Mouse (Mus musculus) lung, postnatal 4 days (tissue): ENCODE data around the gene Pik3r2.

Experiments used
- DNase-seq, 2 experiments: peaks; one replicate each; pipeline ENCODE4 v3.0.0; 2021

Gene Pik3r2

GRCm38 (mm10) chr8:70772075-70772474 lies 4.4 kb downstream of the Pik3r2 start:
- no peak for DNase-seq

DNA sequence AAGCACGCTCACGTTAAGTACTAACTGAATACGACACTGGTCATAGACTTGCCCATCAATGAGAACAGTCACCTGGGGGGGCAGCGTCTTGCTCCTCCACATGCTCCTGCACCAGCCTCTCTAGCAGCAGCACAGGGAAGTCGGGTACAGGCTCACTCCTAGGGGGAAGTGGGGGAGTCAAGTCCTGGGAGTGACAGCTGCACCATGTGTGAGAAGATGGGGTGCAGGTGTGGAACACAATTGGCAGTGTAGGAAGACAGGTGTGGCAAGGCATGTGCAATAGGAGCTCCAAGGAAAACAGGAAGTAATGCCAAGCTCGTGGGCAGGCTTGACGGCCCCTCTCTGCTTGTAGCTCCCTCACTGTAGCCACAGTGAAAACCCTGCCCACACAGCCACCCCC lies 5.3 kb downstream of the Pik3r2 start:
- DNase-seq = no peak

DNA sequence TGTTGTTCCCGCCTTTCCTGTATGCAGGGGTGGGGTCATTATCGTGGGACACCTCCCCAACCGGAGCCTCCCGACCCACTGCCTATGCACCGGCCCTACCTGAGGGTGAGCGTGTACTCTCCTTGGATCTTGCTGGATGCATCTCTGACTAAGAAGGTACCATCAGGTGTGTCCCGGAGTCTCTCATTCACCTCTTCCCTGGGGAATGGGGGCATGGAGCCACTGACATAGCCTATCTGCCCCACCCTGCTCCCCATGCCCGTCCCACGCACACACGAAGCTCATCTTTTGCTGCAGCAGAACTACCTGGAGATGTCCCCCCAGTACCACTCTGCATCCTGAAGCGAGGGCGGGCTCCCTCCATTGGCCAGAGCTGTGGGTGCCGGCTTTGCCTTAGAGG lies 5.8 kb downstream of the Pik3r2 start:
- no peak for DNase-seq

GRCm38 (mm10) chr8:70769858-70770257 lies 6.7 kb downstream of the Pik3r2 start:
- DNase-seq = no peak

DNA sequence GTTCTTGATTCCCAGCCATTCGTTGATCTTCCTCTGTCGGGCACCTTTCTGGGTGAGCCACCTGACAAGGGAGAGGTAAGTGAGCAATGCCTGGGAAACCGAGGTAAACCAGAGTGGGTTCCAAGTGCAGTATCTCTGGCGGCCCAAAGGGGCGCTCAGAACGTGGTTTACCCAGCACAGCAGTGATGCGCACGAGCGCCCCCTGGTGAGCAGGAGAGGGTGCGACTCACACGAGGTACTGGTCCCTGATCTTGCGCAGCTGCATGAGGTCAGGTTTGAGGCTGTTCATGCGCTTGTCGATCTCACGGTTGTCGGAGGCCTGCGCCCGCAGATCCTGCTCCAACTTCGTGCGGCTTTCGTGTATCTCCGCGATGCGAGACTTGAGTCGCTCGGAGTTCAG lies 7.2 kb downstream of the Pik3r2 start:
- peak; percentile 93 to 97 for DNase-seq

GRCm38 (mm10) chr8:70768956-70769355 lies 7.6 kb downstream of the Pik3r2 start:
- peak; percentile 61 to 62 for DNase-seq

- peak; percentile 60 to 72 for DNase-seq
Measured at GRCm38 (mm10) chr8:70768231-70768776, 8.2 kb downstream of the Pik3r2 start.

DNA sequence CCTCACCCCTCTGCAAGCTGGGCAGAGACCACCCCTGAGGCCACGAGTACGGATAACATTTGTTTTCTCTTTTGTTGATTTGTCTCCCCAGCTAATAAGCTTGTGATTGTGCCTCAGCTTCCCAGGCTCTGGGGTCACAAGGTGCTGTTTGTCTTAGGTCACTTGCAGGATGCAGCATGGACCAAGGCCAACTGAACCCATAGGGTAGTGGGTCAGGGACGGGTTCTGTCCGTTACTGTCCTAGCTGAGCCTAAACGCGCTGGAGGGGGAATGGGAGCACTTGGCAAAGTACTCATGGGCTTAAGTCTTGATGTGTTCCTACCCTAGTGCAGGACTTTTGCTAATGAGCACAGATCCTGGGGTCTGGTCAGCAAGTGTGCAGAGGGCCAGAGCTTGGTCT lies 9.0 kb downstream of the Pik3r2 start:
- DNase-seq = no peak

DNA sequence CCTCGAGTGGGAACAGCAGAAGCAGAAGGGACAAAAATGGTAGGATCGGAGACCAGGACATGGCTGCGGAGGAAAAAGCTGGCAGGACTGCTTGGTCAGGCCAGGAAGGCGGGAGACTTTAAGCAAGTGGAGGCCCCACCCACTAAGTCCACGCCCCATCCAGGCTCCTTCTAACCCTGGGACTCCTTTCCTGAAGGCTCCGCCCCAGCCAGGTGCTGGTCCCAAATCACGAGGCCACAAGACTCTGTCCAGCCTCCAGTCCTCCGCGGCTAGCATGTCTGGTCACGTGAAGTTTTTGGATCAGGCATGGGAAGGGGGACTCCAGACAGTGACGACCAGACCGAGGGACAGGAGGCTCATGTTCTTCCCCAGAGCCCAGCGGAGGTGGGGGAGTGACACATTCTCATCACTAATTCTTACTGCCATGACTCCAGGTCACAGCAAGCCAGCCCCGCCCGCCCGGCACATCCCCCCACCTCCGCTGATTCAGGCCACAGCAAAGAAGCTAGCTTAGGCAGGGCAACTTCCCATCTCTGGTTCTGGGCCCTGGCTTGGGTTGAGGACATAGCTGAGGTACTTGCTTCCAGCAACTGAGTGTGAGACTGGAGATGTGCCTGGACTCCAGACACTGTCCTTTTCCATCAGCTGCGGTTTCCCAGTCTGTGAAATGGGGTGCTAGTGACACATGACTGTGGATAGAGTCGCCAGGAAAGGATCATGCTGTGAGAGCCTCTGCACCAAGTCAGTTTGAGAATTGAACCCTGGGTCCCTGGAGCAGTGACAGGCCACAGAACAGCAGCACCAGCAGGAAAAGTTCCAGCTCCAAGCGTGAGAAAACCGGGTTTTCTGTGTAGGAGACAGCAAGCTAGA lies 9.7 kb downstream of the Pik3r2 start:
- DNase-seq = peak; percentile 86 to 90

DNA sequence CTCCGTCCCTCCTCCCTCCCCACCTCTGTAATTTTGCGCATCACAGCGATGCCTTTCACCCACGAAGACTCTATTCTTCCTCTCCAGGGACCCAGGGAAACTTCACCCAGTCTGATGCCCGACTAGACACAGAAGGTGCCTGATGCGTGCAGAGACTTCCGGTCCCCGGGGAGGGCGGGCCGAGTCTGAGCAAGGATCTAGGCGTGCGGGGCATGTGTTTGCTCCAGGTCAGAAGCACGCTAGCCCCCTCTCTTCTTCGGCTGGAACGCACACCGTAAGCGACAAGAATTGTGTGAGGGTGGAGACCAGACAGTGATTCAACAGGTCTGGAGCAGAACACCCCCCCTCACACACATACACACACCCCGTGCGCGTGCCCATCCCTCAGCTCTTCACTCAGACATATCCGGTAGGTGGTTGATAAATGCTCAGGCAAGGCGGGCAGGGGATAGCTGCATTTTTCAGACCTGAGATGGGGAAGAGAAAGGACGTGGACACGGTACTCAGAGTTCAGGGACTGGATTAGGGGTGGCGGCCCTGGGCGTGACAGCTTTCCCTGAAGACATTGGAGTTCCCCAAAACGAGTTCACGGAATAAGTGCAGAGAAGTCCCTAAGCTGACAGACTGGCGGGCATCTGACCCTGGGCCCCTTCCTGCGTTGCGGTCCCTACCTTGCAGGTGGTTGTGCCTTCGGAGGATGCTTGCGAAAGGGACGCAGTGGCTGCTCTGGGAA lies 10.5 kb downstream of the Pik3r2 start:
- peak; percentile 68 to 69 for DNase-seq

- DNase-seq = no peak
Measured at GRCm38 (mm10) chr8:70765329-70765728, 11.2 kb downstream of the Pik3r2 start.

GRCm38 (mm10) chr8:70764676-70765075 lies 11.8 kb downstream of the Pik3r2 start:
- DNase-seq = no peak

DNA sequence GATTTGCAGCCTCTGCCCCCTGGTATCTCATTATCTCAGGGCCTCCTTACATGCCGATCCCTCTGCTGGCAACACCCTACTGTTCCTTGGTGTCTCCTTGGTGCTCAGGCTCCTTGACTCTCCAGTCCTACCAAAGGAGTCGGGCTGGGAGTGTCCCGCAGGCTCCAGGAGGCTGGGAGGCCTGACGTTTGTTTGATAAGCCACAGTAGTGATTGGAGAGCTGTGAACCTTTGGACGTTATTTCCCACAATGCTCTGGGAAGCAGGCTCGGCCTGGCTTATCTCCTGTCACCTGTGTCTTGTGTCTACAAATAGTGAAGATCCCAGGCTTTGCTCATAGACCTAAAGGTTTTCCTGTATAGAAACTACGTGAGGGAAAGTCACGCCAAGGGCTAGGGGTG lies 12.5 kb downstream of the Pik3r2 start:
- no peak for DNase-seq

- peak in 1 of 2 experiments; percentile 72 for DNase-seq
Measured at GRCm38 (mm10) chr8:70763354-70763753, 13.2 kb downstream of the Pik3r2 start.

GRCm38 (mm10) chr8:70762118-70762517 lies 14.4 kb downstream of the Pik3r2 start:
- no peak for DNase-seq

- peak; percentile 97 to 98 for DNase-seq
Measured at GRCm38 (mm10) chr8:70760775-70761406, 15.6 kb downstream of the Pik3r2 start, which contains the start of gene Mpv17l2. Mpv17l2 (minus strand) TSS chr8:70760946.

DNA sequence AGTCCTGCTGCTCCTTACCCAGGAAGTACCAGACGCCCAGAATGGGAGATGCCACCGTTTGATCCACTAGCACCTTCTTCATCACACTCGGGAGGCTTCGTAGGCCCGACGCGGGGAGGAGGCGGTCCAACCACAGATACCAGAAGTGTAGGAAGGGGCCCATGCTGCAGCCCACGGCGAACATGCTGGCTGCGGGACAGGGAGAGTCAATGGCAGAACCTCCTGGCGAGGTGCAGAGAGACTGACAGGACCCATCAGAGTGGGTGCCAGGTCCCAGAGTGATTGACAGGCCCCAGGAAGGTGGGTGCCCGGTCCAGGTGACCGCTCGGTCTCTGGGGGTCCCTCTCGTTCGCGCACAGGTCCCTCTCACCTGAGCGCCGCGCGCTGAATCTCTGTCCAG lies 16.2 kb downstream of the Pik3r2 start:
- DNase-seq = no peak

DNA sequence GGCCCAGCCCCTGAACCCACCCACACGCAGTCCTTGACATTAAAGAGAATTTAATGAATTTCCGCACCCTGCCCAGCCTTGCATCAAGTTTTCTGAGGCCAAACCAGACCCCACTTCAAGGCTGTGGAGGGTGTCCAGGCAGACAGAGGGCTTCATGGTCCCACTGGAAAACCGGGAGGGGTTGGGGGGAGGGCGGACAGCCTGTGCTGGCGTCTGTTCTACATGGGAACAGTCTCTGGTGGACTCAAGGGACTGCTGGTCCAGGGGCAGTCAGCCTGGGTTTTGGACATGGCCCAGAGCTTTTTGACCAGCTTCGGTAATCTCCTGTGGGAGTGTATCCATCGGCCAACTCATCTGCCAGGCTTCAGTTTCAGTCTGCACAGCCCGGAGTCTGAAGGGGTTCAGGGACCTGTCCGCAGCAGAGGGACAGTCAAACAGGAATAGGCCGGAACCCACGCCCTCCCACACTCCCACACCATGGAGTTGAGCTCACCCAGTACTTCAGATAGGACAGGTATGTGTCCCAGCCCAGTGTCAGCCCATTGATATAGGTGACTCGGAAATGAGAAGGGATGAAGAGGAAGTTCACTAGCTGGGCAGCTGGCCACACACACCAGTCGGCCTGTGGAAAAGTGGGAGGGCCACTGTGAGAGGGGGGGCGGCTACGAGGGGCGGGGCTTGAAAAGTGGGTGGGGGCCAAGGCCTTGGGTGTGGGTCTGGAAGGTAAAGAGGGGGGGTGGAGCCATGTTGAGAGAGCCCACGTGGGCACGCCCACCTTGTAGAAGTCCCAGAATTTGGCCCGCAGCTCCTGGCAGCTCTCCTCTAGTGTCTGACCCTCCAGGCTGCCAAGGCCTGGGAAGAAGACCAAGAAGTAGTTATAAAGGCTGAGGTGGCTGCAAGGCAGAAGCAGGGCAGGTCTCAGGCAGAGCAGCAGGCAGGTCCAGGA lies 17.6 kb downstream of the Pik3r2 start:
- peak; percentile 66 to 80 for DNase-seq

DNA sequence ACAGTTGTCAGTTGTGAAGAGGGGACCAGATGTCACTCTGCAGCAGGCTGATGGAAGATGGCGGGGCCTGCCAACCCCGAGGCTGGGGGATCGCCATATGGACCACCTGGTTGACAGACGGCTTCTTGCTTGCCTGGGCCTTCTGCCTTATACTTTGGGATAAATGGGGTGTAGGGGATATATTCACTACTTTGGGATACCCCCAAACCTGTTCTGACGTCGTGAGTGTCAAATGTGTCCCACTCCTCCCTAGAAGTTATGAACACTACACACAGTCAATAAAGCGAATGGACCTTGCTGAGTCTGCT lies 18.3 kb downstream of the Pik3r2 start:
- peak in 1 of 2 experiments; percentile 23 for DNase-seq

DNA sequence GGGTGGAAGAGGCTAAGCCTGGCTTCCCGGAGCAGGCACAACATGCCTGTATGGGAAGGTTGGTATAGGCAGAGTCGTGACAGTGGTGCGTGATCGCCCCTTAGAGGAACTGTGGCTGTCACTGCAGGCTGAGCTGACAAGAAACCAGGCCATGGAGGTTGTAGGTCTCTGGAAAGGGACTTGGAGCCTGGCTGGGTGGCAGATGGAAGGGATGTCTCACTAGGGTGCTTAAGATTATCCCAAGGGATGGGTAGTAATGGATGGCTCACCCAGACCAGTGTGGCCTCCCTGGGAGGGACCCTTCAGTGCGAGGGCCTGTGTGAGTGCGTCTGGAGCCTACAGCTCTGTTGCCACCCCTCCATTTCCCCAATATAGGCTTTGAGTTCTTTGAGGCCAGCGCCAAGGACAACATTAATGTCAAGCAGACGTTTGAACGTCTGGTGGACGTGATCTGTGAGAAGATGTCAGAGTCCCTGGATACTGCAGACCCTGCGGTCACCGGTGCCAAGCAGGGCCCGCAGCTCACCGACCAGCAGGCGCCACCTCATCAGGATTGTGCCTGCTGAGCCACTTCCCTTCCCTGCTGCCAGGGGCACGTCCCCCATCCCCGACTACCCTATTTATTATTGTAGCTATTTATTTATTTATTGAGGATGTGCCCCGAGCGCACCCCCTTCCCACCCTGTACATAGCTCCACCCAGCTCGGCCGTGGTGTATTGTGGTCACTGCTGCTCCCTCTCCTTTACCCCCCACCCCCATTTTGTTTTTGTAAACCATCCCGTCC lies 18.8 kb downstream of the Pik3r2 start:
- peak; percentile 43 to 55 for DNase-seq

- peak in 1 of 2 experiments; percentile 20 for DNase-seq
Measured at GRCm38 (mm10) chr8:70756476-70757040, 20.0 kb downstream of the Pik3r2 start.
